Mouse (Mus musculus) granulocyte monocyte progenitor cell, adult 5-6 weeks (primary cell): Measurements from ENCODE around the gene Zbtb14. TPM values are rescaled to one million over a fixed set of nuclear protein-coding genes. Genes with fewer than 3 reads are reported as not detected.

Source experiments
- ATAC-seq: replicated peaks from 2 replicates; pipeline ENCODE4 v1.8.0; 2016; ENCODE audit warnings: mild to moderate bottlenecking, moderate TSS enrichment, inconsistent platforms; ENCODE audit not compliant: poor library complexity, severe bottlenecking
- total RNA-seq, 2 experiments: library from RNA; stranded (forward) in 1 of 2; stranded (reverse) in 1 of 2; fragments of 200-712, 200-1000 nt in 1 of 2; fragments of >200 nt in 1 of 2; fragmentation: Nextera tagmentation in 1 of 2; gene quantifications; 2 replicates each; pipeline ENCODE4 v1.2.3; 2014 to 2017

The Zbtb14 gene
- total RNA-seq, 2 experiments from 2014 or later, result 16.5 to 33.2 TPM

DNA sequence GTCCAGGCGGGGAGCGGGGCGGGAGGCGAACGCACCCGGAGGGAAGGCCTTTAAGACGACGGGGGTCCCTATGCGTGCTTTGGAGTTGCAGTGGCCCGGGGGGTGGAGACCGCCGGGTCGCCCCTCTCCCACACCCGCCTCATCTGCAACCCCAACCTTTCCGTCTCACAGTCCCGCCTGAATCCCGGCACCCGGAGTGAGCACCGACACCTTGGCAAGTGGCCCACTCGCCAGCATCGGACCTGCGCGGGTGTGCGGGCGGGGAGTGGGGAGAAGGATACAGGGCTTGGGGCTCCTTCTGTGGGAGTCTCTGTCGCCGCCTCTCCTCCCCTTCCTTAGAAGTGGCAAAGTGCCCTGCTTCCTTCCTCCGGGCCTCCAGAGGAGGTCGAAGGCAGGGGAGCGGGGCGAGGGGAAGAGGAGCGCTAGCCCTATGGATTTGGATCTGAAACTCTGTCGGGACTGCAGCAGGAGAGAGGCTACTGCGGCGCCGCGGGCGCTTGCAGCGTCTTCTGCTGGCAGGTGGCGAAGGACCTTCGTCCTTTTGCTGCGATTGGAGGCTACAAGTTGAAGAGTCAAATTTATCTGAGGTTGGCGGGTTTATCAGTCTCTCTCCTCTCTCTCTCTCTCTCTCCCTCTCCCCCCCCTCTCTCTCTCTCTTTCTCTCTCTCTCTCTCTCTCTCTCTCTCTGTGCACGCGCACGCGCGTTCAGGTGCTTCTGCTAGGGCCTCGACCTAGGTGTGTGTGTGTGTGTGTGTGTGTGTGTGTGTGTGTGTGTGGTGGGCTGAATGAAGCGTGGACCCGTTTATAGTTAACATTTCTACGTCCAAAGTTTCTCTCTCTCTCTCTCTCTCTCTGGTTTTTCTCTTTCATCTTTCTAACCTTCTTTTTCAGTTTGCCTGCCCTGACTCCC lies 57.0 kb downstream of the Zbtb14 start:
- peak; percentile 13 for ATAC-seq

Other genes with a start within 250 kb of the Zbtb14 start
- not detected in 2 replicates for gene Akain1, start 56.3 kb downstream of the Zbtb14 start, total RNA-seq (2014; fragmentation: Nextera tagmentation)
- not detected in 2 replicates for gene Akain1, start 56.3 kb downstream of the Zbtb14 start, total RNA-seq (2017)